In genomic region chr16:45333678-45334375, GRCm38 (mm10) we compare ENCODE assay signal across 16 mouse cellular contexts.
DNase-seq lines count a peak whose midpoint lies in the region; ATAC-seq and TF ChIP-seq lines count a peak whose summit lies in the region.
"Had no signal": no experiment of that assay in that cellular context is flagged by ENCODE, and none has a peak within 500 bp of the region (broad histone marks: within the 10 kb centered on the region; RNA-seq: fewer than 3 reads in every experiment).

No protein-coding gene starts in this region.

- TF ChIP-seq POLR2A in myocyte (IDR thresholded peaks at IDR 0.05; ENCODE audit: insufficient read length, low read depth), result peak; percentile 44

- no peaks in the 10 kb centered on the region for H3K79me2 ChIP-seq in myocyte (ENCODE audit: control insufficient read depth, insufficient read depth)

- ATAC-seq in intestine, embryonic 15.5 days, result 0 out of 2 replicates have a peak, but pooled peaks have one; percentile 20
- no peak for ATAC-seq in intestine, postnatal 0 days
- no peak for ATAC-seq in midbrain, embryonic 15.5 days (replicated peaks)
- peak; percentile 61 for ATAC-seq in megakaryocyte-erythroid progenitor cell, adult 5-6 weeks (replicated peaks; ENCODE audit: low FRiP score, low TSS enrichment, poor library complexity, severe bottlenecking)
- ATAC-seq: CD4-positive, CD25-positive, alpha-beta regulatory T cell, adult 4 months; inflammation-experienced regulatory T-cells, adult 6 months had no signal

- no peaks in the 10 kb centered on the region for H3K9me3 ChIP-seq in intestine, embryonic 15.5 days
- no peaks in the 10 kb centered on the region for H3K9me3 ChIP-seq in intestine, postnatal 0 days (ENCODE audit: control insufficient read depth)
- no peaks in the 10 kb centered on the region for H3K9me3 ChIP-seq in midbrain, embryonic 10.5 days (replicated peaks)
- no peaks in the 10 kb centered on the region for H3K9me3 ChIP-seq in midbrain, embryonic 15.5 days
- H3K9me3 ChIP-seq: forebrain, embryonic 13.5 days; G1E; lung, embryonic 15.5 days had no signal

- H3ac ChIP-seq in myocyte (ENCODE audit: control insufficient read depth, insufficient read length), result no peak overlapping the region

- H3K27ac ChIP-seq in intestine, embryonic 15.5 days, result no peak overlapping the region
- no peak overlapping the region for H3K27ac ChIP-seq in intestine, postnatal 0 days (ENCODE audit: low read depth, low read length)
- H3K27ac ChIP-seq in midbrain, embryonic 10.5 days (replicated peaks), result peak overlapping the region; percentile 17
- no peak overlapping the region for H3K27ac ChIP-seq in midbrain, embryonic 15.5 days
- H3K27ac ChIP-seq: forebrain, embryonic 13.5 days; lung, embryonic 15.5 days had no signal

- WGBS in intestine, embryonic 15.5 days, result 85% methylated on average over 8 of the region's 8 CpGs
- WGBS in intestine, postnatal 0 days, result 86% methylated on average over 8 of the region's 8 CpGs
- 89% methylated on average over 8 of the region's 8 CpGs for WGBS in midbrain, embryonic 10.5 days
- WGBS in midbrain, embryonic 15.5 days, result 88% methylated on average over 8 of the region's 8 CpGs

- H3K27me3 ChIP-seq in intestine, embryonic 15.5 days (replicated peaks), result no peaks in the 10 kb centered on the region
- H3K27me3 ChIP-seq in intestine, postnatal 0 days (replicated peaks; ENCODE audit: control insufficient read depth, insufficient read depth, low read length), result no peaks in the 10 kb centered on the region
- no peaks in the 10 kb centered on the region for H3K27me3 ChIP-seq in midbrain, embryonic 10.5 days (ENCODE audit: low read depth, poor library complexity, severe bottlenecking)
- no peaks in the 10 kb centered on the region for H3K27me3 ChIP-seq in midbrain, embryonic 15.5 days (replicated peaks)
- no peaks in the 10 kb centered on the region for H3K27me3 ChIP-seq in myocyte (ENCODE audit: control insufficient read depth, insufficient read depth, insufficient read length)
- H3K27me3 ChIP-seq: forebrain, embryonic 13.5 days; lung, embryonic 15.5 days had no signal

- H3K4me3 ChIP-seq in intestine, embryonic 15.5 days (replicated peaks), result no peak overlapping the region
- no peak overlapping the region for H3K4me3 ChIP-seq in intestine, postnatal 0 days (ENCODE audit: low read depth, low read length)
- no peak overlapping the region for H3K4me3 ChIP-seq in midbrain, embryonic 10.5 days
- H3K4me3 ChIP-seq in midbrain, embryonic 15.5 days, result no peak overlapping the region
- H3K4me3 ChIP-seq in myocyte, result no peak overlapping the region
- H3K4me3 ChIP-seq: forebrain, embryonic 13.5 days; lung, embryonic 15.5 days had no signal

- no peak overlapping the region for H3K4me2 ChIP-seq in intestine, embryonic 15.5 days (replicated peaks)
- no peak overlapping the region for H3K4me2 ChIP-seq in intestine, postnatal 0 days (replicated peaks; ENCODE audit: low read depth)
- no peak overlapping the region for H3K4me2 ChIP-seq in midbrain, embryonic 15.5 days
- peak overlapping the region; percentile 42 for H3K4me2 ChIP-seq in myocyte (ENCODE audit: low read depth)
- H3K4me2 ChIP-seq: forebrain, embryonic 13.5 days; heart, embryonic 11.5 days; lung, embryonic 15.5 days had no signal

- H3K4me1 ChIP-seq in intestine, embryonic 15.5 days (replicated peaks), result no peaks in the 10 kb centered on the region
- H3K4me1 ChIP-seq in intestine, postnatal 0 days (replicated peaks; ENCODE audit: control insufficient read depth, insufficient read depth, low read length), result no peaks in the 10 kb centered on the region
- H3K4me1 ChIP-seq in midbrain, embryonic 10.5 days, result no peaks in the 10 kb centered on the region
- no peaks in the 10 kb centered on the region for H3K4me1 ChIP-seq in midbrain, embryonic 15.5 days
- H3K4me1 ChIP-seq: forebrain, embryonic 13.5 days; lung, embryonic 15.5 days had no signal

- DNase-seq in midbrain, embryonic 10.5 days (ENCODE audit: low spot score), result no peak
- no peak for DNase-seq in embryo, embryonic 11 days
- DNase-seq: cerebellum, adult 8-10 months; gastrocnemius, postnatal 25 days; kidney, postnatal 4 days had no signal

- H3K9ac ChIP-seq in intestine, embryonic 15.5 days, result no peak overlapping the region
- H3K9ac ChIP-seq in intestine, postnatal 0 days (ENCODE audit: low read depth, low read length), result no peak overlapping the region
- H3K9ac ChIP-seq in midbrain, embryonic 15.5 days, result no peak overlapping the region
- H3K9ac ChIP-seq: forebrain, embryonic 13.5 days; lung, embryonic 15.5 days had no signal

- no peak for TF ChIP-seq CTCF in intestine, postnatal 0 days (IDR thresholded peaks at IDR 0.05; ENCODE audit: low read depth)

- no peaks in the 10 kb centered on the region for H3K36me3 ChIP-seq in intestine, embryonic 15.5 days
- H3K36me3 ChIP-seq in intestine, postnatal 0 days (ENCODE audit: control insufficient read depth, insufficient read depth), result no peaks in the 10 kb centered on the region
- no peaks in the 10 kb centered on the region for H3K36me3 ChIP-seq in midbrain, embryonic 10.5 days
- H3K36me3 ChIP-seq in midbrain, embryonic 15.5 days (replicated peaks), result no peaks in the 10 kb centered on the region
- H3K36me3 ChIP-seq in myocyte (ENCODE audit: control insufficient read depth, insufficient read depth), result no peaks in the 10 kb centered on the region
- H3K36me3 ChIP-seq: G1E; lung, embryonic 15.5 days had no signal

TF ChIP-seq in myocyte, 11 proteins besides CTCF, POLR2A, EP300 and RAD21:
- no peak for TF ChIP-seq REST (IDR thresholded peaks at IDR 0.05; ENCODE audit: insufficient read depth, insufficient read length)
- TF ChIP-seq TCF12 (IDR thresholded peaks at IDR 0.05; ENCODE audit: insufficient read depth, poor library complexity, severe bottlenecking), result no peak
- no peak for TF ChIP-seq MAX (IDR thresholded peaks at IDR 0.05; ENCODE audit: low read depth)
- TF ChIP-seq SRF (IDR thresholded peaks at IDR 0.05; ENCODE audit: control insufficient read depth, insufficient read length, low read depth), result no peak
- TF ChIP-seq POLR2AphosphoS2 (IDR thresholded peaks at IDR 0.05; ENCODE audit: insufficient read length, low read depth), result no peak
- no peak for TF ChIP-seq E2F4 (IDR thresholded peaks at IDR 0.05; ENCODE audit: insufficient read depth)
- TF ChIP-seq MYOD1 (IDR thresholded peaks at IDR 0.05; ENCODE audit: control insufficient read depth in 1 of 3, insufficient read length in 2 of 3, low read depth in 2 of 3), result no peak
- TF ChIP-seq USF1 (IDR thresholded peaks at IDR 0.05; ENCODE audit: low read depth), result no peak
- TF ChIP-seq MYOG (IDR thresholded peaks at IDR 0.05; ENCODE audit: control insufficient read depth in 1 of 3, insufficient read depth in 1 of 3, insufficient read length in 2 of 3, low read depth in 2 of 3), result no peak
- TF ChIP-seq TCF3 (IDR thresholded peaks at IDR 0.05; ENCODE audit: insufficient read length, low read depth), result no peak
- no peak for TF ChIP-seq CEBPB (IDR thresholded peaks at IDR 0.05; ENCODE audit: insufficient read depth, poor library complexity, severe bottlenecking)

Comparison
In these comparisons a context has a peak if more than half of its experiments do, and no peak if none do; other contexts are left out.
1. ATAC-seq: peak in intestine, embryonic 15.5 days (single experiment) and megakaryocyte-erythroid progenitor cell, adult 5-6 weeks (single experiment); none in intestine, postnatal 0 days (single experiment) and midbrain, embryonic 15.5 days (single experiment).